In the genomic region with DNA sequence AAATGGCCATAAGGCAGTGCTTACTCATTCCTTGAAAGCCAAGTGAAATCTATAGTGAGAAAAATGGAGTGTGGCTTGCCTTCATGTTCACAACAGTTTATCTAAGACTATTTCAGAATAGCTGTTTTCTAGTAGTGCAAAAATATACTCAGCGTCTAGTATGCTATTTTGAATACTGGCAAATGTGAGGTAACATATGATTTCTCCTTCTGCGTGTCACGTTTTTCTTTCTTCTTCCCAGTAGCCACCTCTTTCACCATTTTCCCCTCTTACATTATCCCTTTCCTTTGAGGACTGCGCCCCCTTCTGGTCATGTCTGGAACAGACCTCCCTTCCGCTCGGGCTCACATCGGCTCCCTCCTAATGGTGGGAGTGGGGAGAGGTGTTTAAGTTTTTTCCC, we compare ENCODE assay signal across 8 mouse cellular contexts. TPM values are rescaled to one million over a fixed set of nuclear protein-coding genes. Genes with fewer than 3 reads are reported as not detected.
DNase-seq lines count a peak whose midpoint lies in the region; ATAC-seq and TF ChIP-seq lines count a peak whose summit lies in the region.

No protein-coding gene starts in this region.

- H3K4me2 ChIP-seq in heart, embryonic 11.5 days: no peak overlapping the region
- H3K4me2 ChIP-seq in midbrain, postnatal 0 days (ENCODE audit: low read depth, low read length, poor library complexity, severe bottlenecking): peak overlapping the region; percentile 45; the same call in 1 of the 2 replicates

- no peak for TF ChIP-seq POLR2A in spleen, adult 2 months (IDR thresholded peaks at IDR 0.05; ENCODE audit: low read depth, low read length)

- DNase-seq in heart, adult 18-20 months: peak; percentile 75 to 96
- DNase-seq in cerebellum, postnatal 36 days: peak; percentile 92 to 94
- peak; percentile 84 for DNase-seq in gastrocnemius, adult 2 months
- DNase-seq in kidney, adult 18-20 months: peak; percentile 83
- DNase-seq in left cerebral cortex, postnatal 4 days: peak; percentile 91
- peak; percentile 91 for DNase-seq in midbrain, postnatal 0 days (ENCODE audit: low spot score)
- DNase-seq in spleen, adult 2 months (ENCODE audit: low read depth in 1 of 2, low spot score in 2 of 2): peak; percentile 51 to 79

- 20% methylated on average over 7 of the region's 7 CpGs for WGBS in heart, embryonic 11.5 days (ENCODE audit: insufficient replicate concordance)
- 2% methylated on average over 7 of the region's 7 CpGs for WGBS in midbrain, postnatal 0 days
- WGBS in spleen, adult 2 months: 5% methylated on average over 7 of the region's 7 CpGs

- intact Hi-C loops in gastrocnemius, adult 2 months (cut with DNase I): loop anchor here (1.0 to 5.0 kb wide), 2 partner anchors 216 to 333 kb away; no protein-coding TSS in a partner anchor
- intact Hi-C loops in left cerebral cortex, postnatal 4 days (cut with DNase I): loop anchor here (1.0 to 5.0 kb wide), 3 partner anchors 216 to 443 kb away; partner anchors contain the start of gene Tgfb1i1

- peaks cover 15% of the 10 kb centered on the region for H3K36me3 ChIP-seq in heart, embryonic 11.5 days (ENCODE audit: control insufficient read depth, insufficient read depth, low read length)
- peaks cover 40% of the 10 kb centered on the region for H3K36me3 ChIP-seq in midbrain, postnatal 0 days (ENCODE audit: insufficient read depth, low read length)
- H3K36me3 ChIP-seq in spleen, adult 2 months (ENCODE audit: control insufficient read depth, insufficient read depth, low read length): peaks cover 21% of the 10 kb centered on the region

- H3K4me3 ChIP-seq in heart, embryonic 11.5 days (ENCODE audit: low read depth, low read length): no peak overlapping the region
- H3K4me3 ChIP-seq in gastrocnemius, adult 2 months: no peak overlapping the region
- peak overlapping the region; percentile 49 for H3K4me3 ChIP-seq in midbrain, postnatal 0 days (ENCODE audit: low read depth, low read length)
- H3K4me3 ChIP-seq in spleen, adult 2 months (ENCODE audit: extremely low read depth, insufficient read depth, insufficient read length): no peak overlapping the region

- no peak overlapping the region for H3K27ac ChIP-seq in heart, embryonic 11.5 days (ENCODE audit: low read depth, low read length)
- no peak overlapping the region for H3K27ac ChIP-seq in gastrocnemius, adult 2 months
- H3K27ac ChIP-seq in midbrain, postnatal 0 days (ENCODE audit: low read depth, low read length): peak overlapping the region; percentile 86
- H3K27ac ChIP-seq in spleen, adult 2 months (ENCODE audit: insufficient read depth, low read length): no peak overlapping the region

- H3K27me3 ChIP-seq in heart, embryonic 11.5 days (ENCODE audit: control insufficient read depth, insufficient read depth, low read length): no peaks in the 10 kb centered on the region
- H3K27me3 ChIP-seq in midbrain, postnatal 0 days (ENCODE audit: insufficient read depth, low read length): no peaks in the 10 kb centered on the region
- no peaks in the 10 kb centered on the region for H3K27me3 ChIP-seq in spleen, adult 2 months (ENCODE audit: control insufficient read depth, insufficient read depth, low read length)

- TF ChIP-seq CTCF in gastrocnemius, adult 2 months (IDR thresholded peaks at IDR 0.05): no peak; the same call in 1 of the 2 replicates
- peak; percentile 98 for TF ChIP-seq CTCF in midbrain, postnatal 0 days (IDR thresholded peaks at IDR 0.05)
- peak; percentile 98 for TF ChIP-seq CTCF in spleen, adult 2 months (IDR thresholded peaks at IDR 0.05; ENCODE audit: extremely low read depth, insufficient read depth, insufficient read length, insufficient replicate concordance)

- ATAC-seq in heart, embryonic 11.5 days (replicated peaks; ENCODE audit: insufficient number of reproducible peaks, low FRiP score, low TSS enrichment): no peak
- ATAC-seq in midbrain, postnatal 0 days (ENCODE audit: low FRiP score): peak; percentile 75

- H3K4me1 ChIP-seq in heart, embryonic 11.5 days (ENCODE audit: control insufficient read depth, insufficient read depth, low read length): no peaks in the 10 kb centered on the region
- 0 out of 2 replicates have a peak, but pooled peaks cover 4% of the 10 kb centered on the region for H3K4me1 ChIP-seq in midbrain, postnatal 0 days (ENCODE audit: insufficient read depth, low read length)
- H3K4me1 ChIP-seq in spleen, adult 2 months (ENCODE audit: control insufficient read depth, insufficient read depth, insufficient read length): 0 out of 2 replicates have a peak, but pooled peaks cover 2% of the 10 kb centered on the region

- H3K9ac ChIP-seq in heart, embryonic 11.5 days (ENCODE audit: low read depth, low read length): no peak overlapping the region
- H3K9ac ChIP-seq in midbrain, postnatal 0 days (replicated peaks; ENCODE audit: low read length, poor library complexity, severe bottlenecking): peak overlapping the region; percentile 57; the same call in 1 of the 2 replicates

- H3K9me3 ChIP-seq in heart, embryonic 11.5 days (replicated peaks; ENCODE audit: control insufficient read depth, low read length): peaks cover 4% of the 10 kb centered on the region
- no peaks in the 10 kb centered on the region for H3K9me3 ChIP-seq in midbrain, postnatal 0 days (ENCODE audit: low read length)

RNA-seq across cellular contexts. Expression of gene Mcmbp, which starts 50.2 kb away (rescaled TPM):
- 10 to 100 TPM; 21.7 to 23.7 TPM for total RNA-seq in heart, adult 18-20 months (2021)
- 43.1 and 43.5 TPM in 2 replicates for polyA plus RNA-seq in heart, embryonic 11.5 days (2014; fragmentation: Nextera tagmentation; extraction: Ambion mirVana)
- 10 to 100 TPM; 17.1 to 19.4 TPM for total RNA-seq in gastrocnemius, adult 2 months (2021)
- total RNA-seq in left cerebral cortex, postnatal 4 days (2021): 10 to 100 TPM; 45.6 to 51.3 TPM
- total RNA-seq in midbrain, postnatal 0 days (2014; rRNA removed): 37.1 and 39.0 TPM in 2 replicates
- polyA plus RNA-seq in midbrain, postnatal 0 days (2015; fragmentation: Nextera tagmentation; extraction: Ambion mirVana): 34.8 and 42.7 TPM in 2 replicates
- 23.9 and 34.8 TPM in 2 replicates for polyA plus RNA-seq in spleen, adult 2 months (2012; rRNA removed)

RNA-seq across cellular contexts. Expression of gene Sec23ip, which starts 54.7 kb away (rescaled TPM):
- 10 to 100 TPM; 19.0 to 27.6 TPM for total RNA-seq in heart, adult 18-20 months (2021)
- polyA plus RNA-seq in heart, embryonic 11.5 days (2014; fragmentation: Nextera tagmentation; extraction: Ambion mirVana): 36.9 and 39.8 TPM in 2 replicates
- 10 to 100 TPM; 22.7 to 23.5 TPM for total RNA-seq in gastrocnemius, adult 2 months (2021)
- 10 to 100 TPM; 34.7 to 35.3 TPM for total RNA-seq in left cerebral cortex, postnatal 4 days (2021)
- total RNA-seq in midbrain, postnatal 0 days (2014; rRNA removed): 23.5 and 35.7 TPM in 2 replicates
- polyA plus RNA-seq in midbrain, postnatal 0 days (2015; fragmentation: Nextera tagmentation; extraction: Ambion mirVana): 26.3 and 26.4 TPM in 2 replicates
- polyA plus RNA-seq in spleen, adult 2 months (2012; rRNA removed): 26.5 and 35.6 TPM in 2 replicates
